Mouse (Mus musculus) intestine, embryonic 15.5 days (tissue): ENCODE data around the gene Hist1h3g. TPM values are rescaled to one million over a fixed set of nuclear protein-coding genes. Genes with fewer than 3 reads are reported as not detected.
"Not testable (repeated sequence)": the region's sequence is repeated elsewhere in the genome, so short reads cannot be mapped to it uniquely, and the experiment has no call there.

Source experiments
- ATAC-seq: fragments of 200-750 bp; cut with Nextera tagmentation; 2 replicates; pipeline ENCODE4 v1.8.0; 2017; ENCODE audit warnings: moderate TSS enrichment, moderate library complexity
- H3K27ac ChIP-seq: fragments of 300-500 bp; sonication (generic); 2 replicates; pipeline ENCODE4 v1.5.1; 2015; ENCODE audit warnings: mild to moderate bottlenecking, inconsistent platforms
- H3K27me3 ChIP-seq: fragments of 300-500 bp; sonication (generic); replicated peaks from 2 replicates; pipeline ENCODE4 v1.6.1; 2015; ENCODE audit warnings: inconsistent platforms
- H3K36me3 ChIP-seq: fragments of 300-500 bp; sonication (generic); 2 replicates; pipeline ENCODE4 v1.6.1; 2015; ENCODE audit warnings: inconsistent platforms
- H3K4me1 ChIP-seq: fragments of 300-500 bp; sonication (generic); replicated peaks from 2 replicates; pipeline ENCODE4 v1.6.1; 2015; ENCODE audit warnings: inconsistent platforms
- H3K4me2 ChIP-seq: fragments of 300-500 bp; sonication (generic); replicated peaks from 2 replicates; pipeline ENCODE4 v1.6.1; 2015; ENCODE audit warnings: mild to moderate bottlenecking, inconsistent platforms
- H3K4me3 ChIP-seq: fragments of 300-500 bp; sonication (generic); replicated peaks from 2 replicates; pipeline ENCODE4 v1.5.1; 2015; ENCODE audit warnings: inconsistent platforms
- H3K9ac ChIP-seq: fragments of 300-500 bp; sonication (generic); 2 replicates; pipeline ENCODE4 v1.6.1; 2015; ENCODE audit warnings: inconsistent platforms
- H3K9me3 ChIP-seq: fragments of 300-500 bp; sonication (generic); 2 replicates; pipeline ENCODE4 v1.6.1; 2016; ENCODE audit warnings: inconsistent platforms
- WGBS: fragments of 180-500 bp; shearing (Covaris S2); methylation state at CpG from one replicate; pipeline ENCODE4 v1.1.7; 2015; 5-methylcytosine and 5-hydroxymethylcytosine counted together
- polyA plus RNA-seq: library from polyadenylated mRNA; unstranded; fragments of >200 nt; fragmentation: Nextera tagmentation; extraction: Ambion mirVana; gene quantifications from 2 replicates; pipeline ENCODE4 v1.2.1, GENCODE M21; 2015

The Hist1h3g gene
- polyA plus RNA-seq, 1 experiment from 2014 or later: 6.2 TPM

DNA sequence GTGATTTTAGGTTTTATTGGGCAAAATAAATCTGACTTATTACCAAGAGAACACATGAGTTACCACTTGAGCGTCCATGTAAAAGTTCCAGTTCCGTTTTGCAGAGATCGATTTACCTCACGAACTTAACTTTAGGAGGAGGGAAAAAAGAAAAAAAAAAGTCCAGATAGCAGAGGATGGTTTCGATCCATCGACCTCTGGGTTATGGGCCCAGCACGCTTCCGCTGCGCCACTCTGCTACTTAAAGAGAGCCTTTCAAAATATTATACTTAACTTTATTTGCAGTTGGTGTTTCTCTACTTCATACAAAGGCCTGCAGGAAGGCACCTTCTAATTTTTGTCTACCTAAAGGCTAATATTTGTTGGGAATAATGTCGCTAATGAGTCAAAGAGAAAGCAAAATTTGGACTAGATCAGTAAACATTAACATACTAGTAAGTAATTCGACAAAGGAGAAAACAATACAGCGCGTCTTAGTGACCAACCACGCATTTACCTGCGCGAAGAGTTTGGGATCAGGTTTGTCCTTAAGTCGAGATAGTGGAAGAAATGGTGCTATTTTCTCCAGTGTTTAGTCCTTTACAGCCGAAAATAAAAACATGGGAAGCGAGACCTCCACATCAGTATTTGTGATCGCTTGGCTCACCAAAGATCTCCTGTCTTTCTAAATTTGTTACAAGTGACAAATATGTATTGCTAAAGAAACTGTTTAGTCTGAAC, 4.9 kb upstream of the Hist1h3g start:
- Histone ChIP-seq H3K9ac (peak overlapping the region; percentile 46), H3K27ac (peak overlapping the region; percentile 93), H3K27me3 (no peaks in the 10 kb centered on the region), H3K4me2 (peak overlapping the region; percentile 69), H3K36me3 (no peaks in the 10 kb centered on the region), H3K4me3 (peak overlapping the region; percentile 39), H3K9me3 (no peaks in the 10 kb centered on the region), H3K4me1 (peaks cover 13% of the 10 kb centered on the region)
- WGBS: under 1% methylated on average over 20 of the region's 20 CpGs
- no peak for ATAC-seq

DNA sequence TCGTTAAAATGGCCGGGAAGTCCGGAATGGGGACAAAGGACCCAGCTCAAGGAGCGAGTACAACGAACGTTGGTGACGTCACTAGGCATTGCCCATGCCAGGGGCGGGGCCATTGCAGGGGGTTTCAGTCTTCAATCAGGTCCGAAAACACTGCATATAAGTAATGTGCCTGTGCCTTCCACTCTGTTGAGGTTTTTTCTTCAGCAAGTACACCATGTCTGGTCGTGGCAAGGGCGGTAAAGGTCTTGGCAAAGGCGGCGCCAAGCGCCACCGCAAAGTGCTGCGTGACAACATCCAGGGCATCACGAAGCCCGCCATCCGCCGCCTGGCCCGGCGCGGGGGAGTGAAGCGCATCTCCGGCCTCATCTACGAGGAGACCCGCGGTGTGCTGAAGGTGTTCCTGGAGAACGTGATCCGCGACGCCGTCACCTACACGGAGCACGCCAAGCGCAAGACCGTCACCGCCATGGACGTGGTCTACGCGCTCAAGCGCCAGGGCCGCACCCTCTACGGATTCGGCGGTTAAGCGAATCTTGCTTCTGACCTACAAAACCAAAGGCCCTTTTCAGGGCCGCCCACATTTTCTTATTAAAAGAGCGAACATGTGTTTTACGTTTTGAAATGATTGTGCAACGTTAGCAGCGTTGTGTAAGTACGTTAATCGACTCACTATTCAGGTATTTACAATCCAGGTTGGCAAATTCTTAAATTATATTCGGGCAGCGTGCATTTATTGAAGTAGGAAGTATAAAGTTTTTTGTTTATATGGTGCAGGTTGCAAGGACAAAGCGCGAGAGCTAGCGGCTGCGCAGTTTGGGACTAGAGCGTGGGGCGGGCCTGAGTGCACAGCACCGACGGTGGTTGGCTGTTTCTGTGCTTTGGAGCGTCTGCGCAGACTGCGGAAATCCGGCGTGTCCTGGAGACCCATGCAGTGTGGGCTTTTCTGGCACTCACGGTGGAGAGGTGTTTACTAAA, 4.0 kb upstream of the Hist1h3g start, which contains the start of gene Hist1h4h:
TSS of gene Hist1h4h (plus strand) at position 150 of the 975 bp plus-strand sequence.
- WGBS: under 1% methylated on average over 61 of the region's 70 CpGs
- H3K9ac ChIP-seq: peak within 1 kb of the TSS; percentile 46
- H3K4me2 ChIP-seq: peak within 1 kb of the TSS; percentile 69
- peak within 1 kb of the TSS; percentile 39 for H3K4me3 ChIP-seq
- no peaks in the 10 kb centered on the region for H3K36me3 ChIP-seq
- H3K9me3 ChIP-seq: no peaks in the 10 kb centered on the region
- peaks cover 11% of the 10 kb centered on the region for H3K4me1 ChIP-seq
- H3K27me3 ChIP-seq: no peaks in the 10 kb centered on the region
- peak within 1 kb of the TSS; percentile 93 for H3K27ac ChIP-seq
- peak; percentile 76 for ATAC-seq

DNA sequence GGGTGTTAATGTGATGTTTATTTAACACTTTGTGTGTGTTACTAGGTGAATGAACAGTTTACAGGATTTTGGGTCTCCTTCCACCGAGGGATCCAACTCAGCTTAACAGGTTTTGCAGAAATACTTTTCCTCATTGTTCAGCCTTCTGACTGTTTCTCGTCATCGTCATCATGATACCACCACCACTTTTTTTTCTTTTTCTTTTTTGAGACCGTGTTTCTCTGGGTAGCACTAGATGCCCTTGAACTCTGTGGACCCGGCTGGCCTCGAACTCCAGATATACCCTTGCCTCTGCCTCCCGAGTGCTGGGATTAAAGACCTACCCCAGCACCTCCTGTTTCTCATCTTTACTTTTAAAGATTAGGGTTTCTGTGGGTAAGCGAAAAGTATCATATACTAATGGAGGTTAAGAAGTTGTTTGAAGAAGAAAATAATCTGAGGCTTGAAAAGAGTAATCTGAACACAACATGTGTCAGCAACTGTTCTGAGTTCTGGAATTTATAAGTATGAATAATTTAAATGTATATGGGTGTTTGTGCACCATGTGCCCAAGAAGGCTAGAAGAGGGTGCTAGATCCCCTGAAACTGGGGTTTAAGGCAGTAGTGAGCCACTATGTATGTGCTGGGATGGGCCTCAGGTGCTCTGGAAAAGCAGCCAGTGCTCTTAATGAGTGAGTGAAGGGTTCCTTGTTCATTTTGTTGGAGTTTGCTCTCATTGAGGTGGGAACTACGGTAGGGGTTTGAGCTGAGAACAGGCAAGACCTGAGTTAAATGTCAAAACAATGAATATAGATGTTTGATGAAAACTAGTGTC, 2.8 kb upstream of the Hist1h3g start:
- Histone ChIP-seq H3K36me3 (no peaks in the 10 kb centered on the region), H3K9me3 (no peaks in the 10 kb centered on the region), H3K27me3 (no peaks in the 10 kb centered on the region), H3K4me2 (peak overlapping the region; percentile 69), H3K27ac (peak overlapping the region; percentile 93), H3K4me3 (peak overlapping the region; percentile 39), H3K4me1 (peaks cover 15% of the 10 kb centered on the region), H3K9ac (peak overlapping the region; percentile 45)
- no peak for ATAC-seq
- 22% methylated on average over 9 of the region's 9 CpGs for WGBS

DNA sequence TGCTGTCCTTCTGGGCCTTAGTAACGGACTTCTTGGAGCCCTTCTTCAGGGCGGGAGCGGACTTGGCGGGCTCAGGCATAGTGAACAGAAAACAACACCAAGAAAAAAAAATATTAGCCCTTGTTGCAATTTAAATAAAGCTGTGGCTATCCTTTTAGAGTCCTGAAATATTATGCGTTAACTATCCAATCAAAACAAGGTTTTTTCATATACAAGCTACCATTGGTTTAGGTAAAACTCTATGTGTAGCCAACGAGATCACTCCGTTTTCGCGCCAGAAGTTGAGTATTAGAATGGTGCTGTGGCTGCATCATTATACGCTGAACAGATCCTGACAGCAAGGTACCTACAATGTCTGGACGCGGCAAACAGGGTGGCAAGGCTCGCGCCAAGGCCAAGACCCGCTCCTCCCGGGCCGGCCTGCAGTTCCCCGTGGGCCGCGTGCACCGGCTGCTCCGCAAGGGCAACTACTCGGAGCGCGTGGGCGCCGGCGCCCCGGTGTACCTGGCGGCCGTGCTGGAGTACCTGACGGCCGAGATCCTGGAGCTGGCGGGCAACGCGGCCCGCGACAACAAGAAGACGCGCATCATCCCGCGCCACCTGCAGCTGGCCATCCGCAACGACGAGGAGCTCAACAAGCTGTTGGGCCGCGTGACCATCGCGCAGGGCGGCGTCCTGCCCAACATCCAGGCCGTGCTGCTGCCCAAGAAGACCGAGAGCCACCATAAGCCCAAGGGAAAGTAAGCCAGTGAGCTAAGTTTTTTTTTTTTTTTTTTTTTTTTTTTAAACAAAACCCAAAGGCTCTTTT, 1.5 kb upstream of the Hist1h3g start, which contains the start of gene Hist1h2af:
TSS of gene Hist1h2af (plus strand) at position 347 of the 808 bp plus-strand sequence.
- Histone ChIP-seq H3K27ac (peak within 1 kb of the TSS; percentile 93), H3K4me1 (peaks cover 15% of the 10 kb centered on the region), H3K9ac (peak within 1 kb of the TSS; percentile 41), H3K4me3 (peak within 1 kb of the TSS; percentile 50), H3K4me2 (peak within 1 kb of the TSS; percentile 69)
- not testable (repeated sequence) for H3K36me3 ChIP-seq, H3K9me3 ChIP-seq, H3K27me3 ChIP-seq
- under 1% methylated on average over 27 of the region's 53 CpGs for WGBS
- peak; percentile 57 for ATAC-seq

DNA sequence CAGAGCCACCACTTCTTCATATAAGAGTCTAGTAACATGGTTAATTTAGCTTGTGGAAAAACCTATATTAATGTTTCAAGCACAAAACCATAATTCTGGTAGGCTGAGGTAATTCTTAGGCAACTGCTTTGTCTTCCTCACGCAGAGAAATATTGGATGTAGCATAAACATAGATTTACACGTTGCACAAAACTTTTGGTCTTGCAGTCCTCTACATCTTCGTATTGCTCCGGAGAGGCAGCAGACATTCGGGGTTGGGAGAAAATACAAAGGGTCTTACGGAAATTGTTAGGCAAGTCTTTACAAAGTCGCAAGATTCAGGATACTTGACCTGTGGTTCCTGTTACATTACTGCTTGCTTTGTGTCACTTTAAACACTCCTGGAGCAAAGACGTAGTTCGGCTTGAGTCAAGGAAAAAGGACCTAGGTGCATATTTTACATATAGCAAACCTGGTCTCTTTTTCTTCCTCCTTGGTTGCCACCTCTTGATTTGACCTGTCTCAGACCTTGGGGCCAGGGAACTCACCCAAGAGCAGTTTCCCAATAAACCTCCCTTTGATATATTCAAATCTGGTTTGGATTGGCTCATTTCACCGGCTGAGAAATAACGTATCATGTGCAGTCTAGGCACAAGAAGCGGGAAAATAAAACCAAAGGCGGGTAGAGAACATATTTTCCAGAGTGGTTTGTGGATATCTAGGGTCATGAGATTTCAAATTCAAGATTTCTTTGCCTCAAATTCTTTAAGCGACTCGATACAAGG, 672 bp upstream of the Hist1h3g start:
- peak overlapping the region; percentile 93 for H3K27ac ChIP-seq
- H3K36me3 ChIP-seq: no peaks in the 10 kb centered on the region
- H3K4me2 ChIP-seq: peak overlapping the region; percentile 69
- peaks cover 15% of the 10 kb centered on the region for H3K4me1 ChIP-seq
- no peaks in the 10 kb centered on the region for H3K9me3 ChIP-seq
- under 1% methylated on average over 15 of the region's 15 CpGs for WGBS
- no peaks in the 10 kb centered on the region for H3K27me3 ChIP-seq
- peak; percentile 32 for ATAC-seq
- peak overlapping the region; percentile 31 for H3K9ac ChIP-seq
- H3K4me3 ChIP-seq: peak overlapping the region; percentile 50

DNA sequence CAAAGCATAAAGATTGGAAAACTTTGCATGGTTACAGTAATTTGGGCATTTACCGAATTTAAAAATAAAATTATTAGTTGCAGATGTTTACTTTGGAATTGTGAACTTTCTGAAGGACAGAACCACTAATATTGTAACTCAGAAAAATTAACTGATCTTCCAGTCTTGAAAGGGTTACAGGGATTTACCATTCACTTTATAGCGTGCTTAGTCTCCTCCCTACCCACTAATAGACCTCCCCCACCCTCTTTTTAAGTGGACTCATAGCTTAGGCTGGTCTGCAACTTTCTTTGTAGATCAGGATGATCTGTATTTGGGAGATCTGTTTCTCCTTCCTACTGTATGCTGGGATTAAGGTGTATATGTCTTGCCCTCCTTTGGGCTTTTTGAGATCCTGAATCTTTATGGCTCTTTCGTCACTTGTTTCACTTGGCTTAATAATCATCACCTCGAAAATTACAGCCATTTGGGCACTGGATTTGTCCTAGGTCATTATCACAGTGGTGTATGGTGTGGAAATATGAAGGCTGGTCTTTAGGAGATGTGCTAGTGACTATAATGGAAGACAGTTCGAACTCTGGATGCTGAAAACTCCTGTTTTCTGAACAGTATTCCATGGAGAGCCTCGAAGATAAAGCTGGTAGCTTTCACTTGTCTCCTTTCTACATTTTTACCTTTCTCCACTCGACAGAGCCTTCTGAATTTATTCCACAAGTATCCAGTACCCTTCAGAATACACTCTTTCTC, 1.0 kb downstream of the Hist1h3g start:
- H3K36me3 ChIP-seq: no peaks in the 10 kb centered on the region
- WGBS: 14% methylated on average over 7 of the region's 7 CpGs
- H3K4me2 ChIP-seq: peak overlapping the region; percentile 69
- peak overlapping the region; percentile 42 for H3K9ac ChIP-seq
- ATAC-seq: no peak
- no peaks in the 10 kb centered on the region for H3K27me3 ChIP-seq
- H3K4me3 ChIP-seq: peak overlapping the region; percentile 50
- H3K4me1 ChIP-seq: peaks cover 17% of the 10 kb centered on the region
- H3K27ac ChIP-seq: peak overlapping the region; percentile 27
- no peaks in the 10 kb centered on the region for H3K9me3 ChIP-seq

DNA sequence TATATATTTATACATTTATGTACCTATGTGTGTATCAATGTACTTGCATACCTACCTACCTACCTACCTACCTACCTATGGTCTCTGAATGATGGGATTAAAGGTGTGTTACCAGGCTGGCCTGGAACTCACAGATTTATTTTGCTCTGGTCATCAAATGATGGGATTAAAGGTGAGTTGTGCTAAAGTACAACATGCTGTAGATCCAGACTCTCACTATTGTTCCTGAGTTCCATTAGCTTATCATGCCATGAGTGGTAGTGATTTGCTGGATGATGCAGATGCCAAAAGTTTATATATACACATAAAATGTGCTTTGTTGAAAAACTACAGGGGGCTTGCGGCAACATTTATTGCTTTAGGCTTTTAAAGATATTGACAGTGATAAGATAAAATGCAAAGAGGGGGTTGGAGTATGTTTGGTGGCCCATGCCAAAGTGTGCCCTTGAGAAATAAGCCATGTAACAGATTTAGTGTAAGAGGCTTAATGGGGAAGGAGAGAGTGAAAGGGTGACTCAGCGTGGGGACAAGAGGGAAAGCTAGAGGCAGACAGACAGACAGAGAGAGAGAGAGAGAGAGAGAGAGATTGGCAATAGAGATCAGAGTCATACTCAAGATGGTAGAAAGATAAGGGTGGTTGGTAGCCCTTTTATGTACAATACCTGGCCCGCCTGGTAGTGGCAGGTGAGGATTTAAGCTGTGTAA, 1.9 kb downstream of the Hist1h3g start:
- Histone ChIP-seq H3K9ac (no peak overlapping the region), H3K27ac (no peak overlapping the region)

DNA sequence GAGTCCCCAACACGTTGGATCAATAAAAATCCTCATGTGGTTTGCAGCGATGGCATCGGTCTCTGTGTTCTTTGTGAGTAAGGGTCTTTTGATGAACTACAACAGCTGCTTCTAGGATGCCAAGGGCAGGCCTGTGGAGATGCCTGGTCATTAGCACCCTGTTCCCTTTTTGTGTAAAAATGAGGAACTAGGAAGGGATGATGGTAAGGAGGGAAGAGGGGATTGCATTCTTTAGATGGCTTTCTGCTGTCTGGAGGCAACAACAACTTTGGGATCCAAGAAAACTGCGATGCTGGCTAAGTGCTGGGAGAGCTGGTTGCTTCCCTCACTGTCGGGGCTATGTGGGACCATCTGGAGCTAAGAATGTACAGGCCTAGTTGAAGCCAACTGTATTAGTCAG, 3.0 kb downstream of the Hist1h3g start:
- no peak for ATAC-seq
- no peaks in the 10 kb centered on the region for H3K27me3 ChIP-seq
- H3K36me3 ChIP-seq: no peaks in the 10 kb centered on the region
- 73% methylated on average over 5 of the region's 5 CpGs for WGBS
- no peak overlapping the region for H3K4me3 ChIP-seq
- no peak overlapping the region for H3K9ac ChIP-seq
- H3K4me1 ChIP-seq: 0 out of 2 replicates have a peak, but pooled peaks cover 7% of the 10 kb centered on the region
- H3K27ac ChIP-seq: no peak overlapping the region
- H3K4me2 ChIP-seq: no peak overlapping the region
- H3K9me3 ChIP-seq: no peaks in the 10 kb centered on the region

More for the DNA sequence above, 1.9 kb downstream of the Hist1h3g start:
- Histone ChIP-seq H3K27me3 (no peaks in the 10 kb centered on the region), H3K4me1 (peaks cover 16% of the 10 kb centered on the region), H3K36me3 (no peaks in the 10 kb centered on the region), H3K4me2 (peak overlapping the region; percentile 69; the same call in 1 of the 2 replicates), H3K4me3 (no peak overlapping the region), H3K9me3 (no peaks in the 10 kb centered on the region)
- WGBS: 69% methylated on average over 3 of the region's 3 CpGs
- ATAC-seq: no peak

DNA sequence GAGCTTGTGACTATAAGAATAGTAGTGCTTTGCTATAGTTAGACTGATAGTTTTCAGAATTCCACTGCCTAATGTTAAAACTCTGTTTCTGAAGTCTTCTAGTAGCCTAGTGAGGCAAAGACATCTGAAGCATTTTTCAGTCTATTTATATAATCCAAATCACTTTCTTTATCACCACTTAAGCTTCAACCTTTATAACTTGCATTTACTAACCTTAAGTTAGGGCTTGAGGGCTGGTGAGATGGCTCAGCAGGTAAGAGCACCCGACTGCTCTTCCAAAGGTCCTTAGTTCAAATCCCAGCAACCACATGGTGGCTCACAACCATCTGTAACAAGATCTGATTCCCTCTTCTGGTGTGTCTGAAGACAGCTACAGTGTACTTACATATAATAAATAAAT, 4.6 kb downstream of the Hist1h3g start:
- WGBS: 59% methylated on average over 1 of the region's 1 CpGs
- ATAC-seq: not testable (repeated sequence)

DNA sequence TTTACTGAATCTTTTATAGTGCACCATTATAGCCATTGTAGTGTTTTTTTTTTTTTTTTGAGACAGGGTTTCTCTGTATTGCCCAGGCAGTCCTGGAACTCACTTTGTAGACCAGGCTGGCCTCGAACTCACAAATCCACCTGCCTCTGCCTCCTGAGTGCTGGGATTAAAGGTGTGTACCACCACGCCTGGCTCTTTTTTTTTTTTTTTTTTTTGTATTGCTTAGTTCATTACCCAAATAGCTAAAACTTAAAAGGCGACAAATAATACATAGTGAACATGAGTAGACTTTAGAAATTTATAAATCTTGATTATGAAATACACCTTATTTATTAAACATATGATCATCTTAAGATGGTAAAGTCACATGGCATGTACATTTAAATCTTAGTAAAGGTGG, 6.3 kb downstream of the Hist1h3g start:
- Histone ChIP-seq H3K36me3 (no peaks in the 10 kb centered on the region), H3K9ac (no peak overlapping the region), H3K4me1 (0 out of 2 replicates have a peak, but pooled peaks cover 3% of the 10 kb centered on the region), H3K27me3 (no peaks in the 10 kb centered on the region), H3K4me2 (no peak overlapping the region), H3K4me3 (no peak overlapping the region), H3K27ac (no peak overlapping the region), H3K9me3 (no peaks in the 10 kb centered on the region)
- ATAC-seq: no peak
- WGBS: 85% methylated on average over 3 of the region's 3 CpGs

More for the DNA sequence above, 4.6 kb downstream of the Hist1h3g start:
- H3K4me2 ChIP-seq, H3K4me1 ChIP-seq, H3K9me3 ChIP-seq, H3K27me3 ChIP-seq, H3K4me3 ChIP-seq, H3K27ac ChIP-seq, H3K36me3 ChIP-seq, H3K9ac ChIP-seq: not testable (repeated sequence)
